Mouse (Mus musculus): Measurements from ENCODE around the gene Rpl36. TPM values are rescaled to one million over a fixed set of nuclear protein-coding genes. Genes with fewer than 3 reads are reported as not detected.

The Rpl36 gene
- polyA plus RNA-seq (2012; rRNA removed), result 1,820 and 2,071 TPM in 2 replicates

DNA sequence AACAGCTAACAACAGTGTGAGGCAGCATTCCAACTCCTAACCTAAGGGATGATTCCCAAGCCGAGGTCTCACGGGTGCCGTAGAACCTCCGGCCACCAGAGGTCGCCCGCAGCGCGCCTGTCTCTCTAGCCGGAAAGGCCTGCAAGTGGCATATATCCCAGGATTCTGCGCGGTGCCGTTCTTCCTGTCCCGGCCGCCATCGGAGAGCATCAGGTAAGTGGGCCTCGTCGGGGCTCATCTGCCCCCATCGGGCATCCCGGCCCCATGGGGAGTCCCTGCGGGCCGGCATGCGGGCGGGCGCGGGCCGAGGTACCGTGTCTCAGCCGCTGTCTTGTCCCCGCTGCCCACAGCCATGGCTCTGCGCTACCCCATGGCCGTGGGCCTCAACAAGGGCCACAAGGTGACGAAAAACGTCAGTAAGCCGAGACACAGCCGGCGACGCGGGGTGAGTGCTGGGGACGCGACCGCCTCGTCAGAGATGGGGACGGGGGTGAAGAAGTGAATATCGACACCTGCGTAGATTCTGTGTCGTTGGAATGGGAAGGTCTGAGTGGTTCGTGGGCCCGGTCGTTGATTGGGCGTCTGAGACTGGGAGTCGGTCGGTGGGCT lies at the start of gene Rpl36:
Gene Rpl36, plus strand, starts transcription at position 181 of the 609 bp plus-strand sequence.
- Histone ChIP-seq H3K4me1 (ENCODE audit: control insufficient read depth, insufficient read depth, low read length) (peaks cover 15% of the 10 kb centered on the region), H3K36me3 (ENCODE audit: control insufficient read depth, insufficient read depth, low read length) (no peaks in the 10 kb centered on the region), H3K4me3 (ENCODE audit: control insufficient read depth, low read depth, low read length) (peak within 1 kb of the TSS; percentile 99), H3K27me3 (ENCODE audit: control insufficient read depth, insufficient read depth, low read length) (no peaks in the 10 kb centered on the region), H3K27ac (ENCODE audit: control insufficient read depth, insufficient read depth, low read depth, low read length) (peak within 1 kb of the TSS; percentile 82)
- TF ChIP-seq CTCF (IDR thresholded peaks at IDR 0.05; ENCODE audit: control insufficient read depth, insufficient read depth, insufficient replicate concordance, low read depth, low read length) (peak; percentile 97), POLR2A (IDR thresholded peaks at IDR 0.05; ENCODE audit: control insufficient read depth, low read depth, low read length) (peak; percentile 89)

DNA sequence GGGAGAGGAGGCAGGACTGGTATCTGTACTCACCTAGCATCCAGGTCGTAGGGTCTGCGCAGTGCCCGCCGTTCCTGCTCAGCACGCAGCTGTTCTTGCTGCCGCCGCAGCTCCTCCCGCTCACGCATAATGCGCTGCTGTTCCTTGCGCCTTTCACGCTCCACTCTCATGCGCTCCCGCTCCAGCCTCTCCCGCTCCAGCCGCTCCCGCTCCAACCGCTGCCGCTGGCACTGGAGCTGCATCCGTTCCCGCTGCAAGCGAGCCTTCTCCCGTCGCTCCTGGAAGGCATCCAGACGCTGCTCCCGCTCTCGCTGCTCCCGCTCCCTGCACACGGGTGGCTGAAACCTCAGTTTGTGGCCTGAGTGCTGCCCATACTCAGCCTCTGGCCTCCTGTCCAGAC lies 46.9 kb upstream of the Rpl36 start:
- TF ChIP-seq CTCF (IDR thresholded peaks at IDR 0.05; ENCODE audit: control insufficient read depth, insufficient read depth, insufficient replicate concordance, low read depth, low read length), result no peak
- TF ChIP-seq POLR2A (IDR thresholded peaks at IDR 0.05; ENCODE audit: control insufficient read depth, low read depth, low read length), result no peak
- H3K4me1 ChIP-seq (ENCODE audit: control insufficient read depth, insufficient read depth, low read length), result no peaks in the 10 kb centered on the region

DNA sequence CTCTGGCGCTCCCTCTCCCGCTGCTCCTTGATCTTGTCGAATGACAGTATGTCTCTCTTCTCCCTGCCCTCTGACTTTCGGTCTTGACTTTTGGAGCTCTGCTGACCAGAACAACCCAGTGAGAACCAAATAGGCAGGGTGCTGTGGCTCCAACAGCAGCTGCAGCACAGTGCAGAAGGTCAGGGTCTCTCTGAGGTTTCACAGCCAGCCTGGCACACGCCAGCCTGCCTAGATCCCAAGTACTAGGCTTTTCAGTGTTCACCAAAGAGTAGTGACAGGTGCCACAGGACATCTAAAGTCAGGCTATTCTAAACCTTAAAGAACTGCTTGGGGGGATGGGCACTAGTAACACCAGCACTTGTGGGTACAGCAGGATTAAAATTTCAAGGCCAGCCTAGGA lies 46.3 kb upstream of the Rpl36 start:
- Histone ChIP-seq H3K27me3 (ENCODE audit: control insufficient read depth, insufficient read depth, low read length) (no peaks in the 10 kb centered on the region), H3K4me1 (ENCODE audit: control insufficient read depth, insufficient read depth, low read length) (no peaks in the 10 kb centered on the region), H3K4me3 (ENCODE audit: control insufficient read depth, low read depth, low read length) (no peak overlapping the region), H3K27ac (ENCODE audit: control insufficient read depth, insufficient read depth, low read depth, low read length) (no peak overlapping the region), H3K36me3 (ENCODE audit: control insufficient read depth, insufficient read depth, low read length) (peaks cover 3% of the 10 kb centered on the region)
- TF ChIP-seq POLR2A (IDR thresholded peaks at IDR 0.05; ENCODE audit: control insufficient read depth, low read depth, low read length) (no peak), CTCF (IDR thresholded peaks at IDR 0.05; ENCODE audit: control insufficient read depth, insufficient read depth, insufficient replicate concordance, low read depth, low read length) (no peak)

More for the DNA sequence above, 46.9 kb upstream of the Rpl36 start:
- Histone ChIP-seq H3K27ac (ENCODE audit: control insufficient read depth, insufficient read depth, low read depth, low read length) (no peak overlapping the region), H3K27me3 (ENCODE audit: control insufficient read depth, insufficient read depth, low read length) (no peaks in the 10 kb centered on the region), H3K36me3 (ENCODE audit: control insufficient read depth, insufficient read depth, low read length) (peaks cover 3% of the 10 kb centered on the region), H3K4me3 (ENCODE audit: control insufficient read depth, low read depth, low read length) (no peak overlapping the region)

DNA sequence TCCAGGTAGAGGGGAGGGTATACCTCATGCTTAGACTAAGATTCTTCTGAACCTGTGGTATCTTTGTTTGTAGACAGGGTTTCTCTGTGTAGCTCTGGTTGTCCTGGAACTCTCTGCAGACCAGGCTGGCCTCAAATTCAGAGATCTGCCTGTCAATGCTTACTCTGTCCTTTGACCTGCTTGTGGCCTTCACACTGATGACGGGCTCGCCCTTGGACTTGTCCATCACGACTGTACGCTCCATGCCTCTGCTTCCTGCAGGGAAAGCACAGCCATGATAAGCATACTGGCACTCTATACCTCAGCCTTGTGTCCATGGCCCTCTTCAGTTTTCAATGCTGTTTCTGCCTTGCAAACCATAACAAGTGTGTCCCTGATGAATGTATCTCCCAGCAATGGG lies 45.8 kb upstream of the Rpl36 start:
- Histone ChIP-seq H3K27ac (ENCODE audit: control insufficient read depth, insufficient read depth, low read depth, low read length) (no peak overlapping the region), H3K36me3 (ENCODE audit: control insufficient read depth, insufficient read depth, low read length) (peaks cover 3% of the 10 kb centered on the region), H3K4me3 (ENCODE audit: control insufficient read depth, low read depth, low read length) (no peak overlapping the region), H3K27me3 (ENCODE audit: control insufficient read depth, insufficient read depth, low read length) (no peaks in the 10 kb centered on the region), H3K4me1 (ENCODE audit: control insufficient read depth, insufficient read depth, low read length) (no peaks in the 10 kb centered on the region; the same call in 1 of the 2 replicates)
- TF ChIP-seq CTCF (IDR thresholded peaks at IDR 0.05; ENCODE audit: control insufficient read depth, insufficient read depth, insufficient replicate concordance, low read depth, low read length) (no peak), POLR2A (IDR thresholded peaks at IDR 0.05; ENCODE audit: control insufficient read depth, low read depth, low read length) (no peak)

DNA sequence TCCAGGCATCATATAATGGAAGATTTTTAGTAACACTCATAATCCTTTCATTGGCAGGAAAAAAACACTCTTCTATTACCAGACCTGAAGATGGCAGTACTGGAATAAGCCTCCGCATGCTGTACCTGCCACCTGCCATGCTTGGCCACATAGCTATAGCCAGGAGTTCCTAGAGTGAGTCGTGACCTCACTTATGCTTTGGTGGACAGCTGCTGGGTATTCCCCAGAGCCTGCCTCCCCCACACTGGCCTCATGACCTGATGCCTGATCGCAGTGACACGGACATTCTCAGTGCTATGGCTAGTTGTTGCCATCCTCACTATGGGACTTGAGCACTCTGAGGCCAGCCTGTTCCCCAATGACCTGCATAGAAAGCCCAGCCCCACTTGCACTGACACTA lies 42.9 kb upstream of the Rpl36 start:
- H3K27ac ChIP-seq (ENCODE audit: control insufficient read depth, insufficient read depth, low read depth, low read length), result no peak overlapping the region
- H3K4me1 ChIP-seq (ENCODE audit: control insufficient read depth, insufficient read depth, low read length), result no peaks in the 10 kb centered on the region; the same call in 1 of the 2 replicates
- no peaks in the 10 kb centered on the region for H3K27me3 ChIP-seq (ENCODE audit: control insufficient read depth, insufficient read depth, low read length)
- TF ChIP-seq POLR2A (IDR thresholded peaks at IDR 0.05; ENCODE audit: control insufficient read depth, low read depth, low read length) (no peak), CTCF (IDR thresholded peaks at IDR 0.05; ENCODE audit: control insufficient read depth, insufficient read depth, insufficient replicate concordance, low read depth, low read length) (no peak)
- no peak overlapping the region for H3K4me3 ChIP-seq (ENCODE audit: control insufficient read depth, low read depth, low read length)
- H3K36me3 ChIP-seq (ENCODE audit: control insufficient read depth, insufficient read depth, low read length), result peaks cover 5% of the 10 kb centered on the region

DNA sequence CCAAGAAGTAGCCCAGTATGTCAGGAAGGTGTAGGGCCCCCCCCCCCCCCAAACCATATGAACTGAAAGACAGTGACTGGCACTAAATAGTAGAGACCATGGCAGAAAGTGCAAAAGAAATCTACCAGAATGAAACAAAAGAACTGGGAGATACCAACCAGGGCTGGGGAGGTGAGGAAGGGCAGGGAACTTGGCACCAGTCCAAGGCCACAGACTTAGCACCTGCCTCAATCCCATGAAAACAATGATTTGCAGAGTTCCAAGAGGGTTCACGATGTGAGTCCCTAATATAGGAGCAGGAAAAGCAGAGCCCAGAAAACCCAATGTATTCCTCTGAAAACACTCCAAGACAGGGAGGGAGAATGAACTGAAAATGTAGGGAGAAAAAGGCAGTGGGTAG lies 41.1 kb upstream of the Rpl36 start:
- Histone ChIP-seq H3K4me1 (ENCODE audit: control insufficient read depth, insufficient read depth, low read length) (no peaks in the 10 kb centered on the region; the same call in 1 of the 2 replicates), H3K27me3 (ENCODE audit: control insufficient read depth, insufficient read depth, low read length) (no peaks in the 10 kb centered on the region), H3K36me3 (ENCODE audit: control insufficient read depth, insufficient read depth, low read length) (peaks cover 5% of the 10 kb centered on the region), H3K4me3 (ENCODE audit: control insufficient read depth, low read depth, low read length) (no peak overlapping the region), H3K27ac (ENCODE audit: control insufficient read depth, insufficient read depth, low read depth, low read length) (no peak overlapping the region)
- no peak for TF ChIP-seq POLR2A (IDR thresholded peaks at IDR 0.05; ENCODE audit: control insufficient read depth, low read depth, low read length)
- no peak for TF ChIP-seq CTCF (IDR thresholded peaks at IDR 0.05; ENCODE audit: control insufficient read depth, insufficient read depth, insufficient replicate concordance, low read depth, low read length)

DNA sequence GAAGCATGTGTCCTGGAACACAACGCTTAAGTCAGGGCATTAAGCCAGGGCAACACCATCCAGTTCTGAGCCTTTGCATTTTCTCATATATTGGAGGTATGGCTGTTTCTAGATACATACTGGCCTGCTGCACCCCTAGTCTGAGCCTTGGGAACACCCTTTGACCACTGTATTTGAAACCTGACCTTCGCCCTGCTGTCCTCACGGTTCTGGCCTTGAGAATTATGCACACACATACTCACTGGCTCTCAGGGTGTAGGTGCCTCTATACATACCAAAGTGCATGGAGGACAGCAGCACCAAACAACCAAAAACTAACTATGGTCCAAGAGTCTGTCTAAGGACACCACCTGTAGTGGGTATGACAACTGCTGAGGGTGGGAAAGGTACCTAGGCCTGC lies 40.3 kb upstream of the Rpl36 start:
- peaks cover 5% of the 10 kb centered on the region for H3K36me3 ChIP-seq (ENCODE audit: control insufficient read depth, insufficient read depth, low read length)
- H3K4me1 ChIP-seq (ENCODE audit: control insufficient read depth, insufficient read depth, low read length), result no peaks in the 10 kb centered on the region; the same call in 1 of the 2 replicates
- no peak overlapping the region for H3K27ac ChIP-seq (ENCODE audit: control insufficient read depth, insufficient read depth, low read depth, low read length)
- H3K27me3 ChIP-seq (ENCODE audit: control insufficient read depth, insufficient read depth, low read length), result no peaks in the 10 kb centered on the region
- H3K4me3 ChIP-seq (ENCODE audit: control insufficient read depth, low read depth, low read length), result no peak overlapping the region
- TF ChIP-seq POLR2A (IDR thresholded peaks at IDR 0.05; ENCODE audit: control insufficient read depth, low read depth, low read length), result no peak
- no peak for TF ChIP-seq CTCF (IDR thresholded peaks at IDR 0.05; ENCODE audit: control insufficient read depth, insufficient read depth, insufficient replicate concordance, low read depth, low read length)

Measured in testis, adult 2 months (tissue).